Mouse (Mus musculus) liver, embryonic 14.5 days (tissue): ENCODE results near the gene AC134908.4. TPM values are rescaled to one million over a fixed set of nuclear protein-coding genes. Genes with fewer than 3 reads are reported as not detected.
A peak's percentile ranks its signal among the peaks of the same experiment; 100 is the strongest.

Experiments used
- ATAC-seq: fragments of 200-750 bp; cut with Nextera tagmentation; 2 replicates; pipeline ENCODE4 v1.8.0; 2017; ENCODE audit warnings: moderate number of reproducible peaks, mild to moderate bottlenecking, moderate library complexity; ENCODE audit not compliant: insufficient read depth
- DNase-seq, 3 experiments: peaks; one replicate each; pipeline ENCODE4 v3.0.0-alpha.2; 2012 to 2013; ENCODE audit warnings: low read depth in 3 of 3, low spot score in 3 of 3
- H3K27ac ChIP-seq: fragments of 300-500 bp; sonication (generic); 2 replicates; pipeline ENCODE4 v1.5.1; 2014; ENCODE audit warnings: moderate library complexity, mild to moderate bottlenecking, control low read depth, inconsistent platforms
- H3K27me3 ChIP-seq: fragments of 300-500 bp; sonication (generic); 2 replicates; pipeline ENCODE4 v1.6.1; 2014; ENCODE audit warnings: mild to moderate bottlenecking, low read length, moderate library complexity; ENCODE audit not compliant: control insufficient read depth, insufficient read depth
- H3K36me3 ChIP-seq: fragments of 300-500 bp; sonication (generic); replicated peaks from 2 replicates; pipeline ENCODE4 v1.6.1; 2014; ENCODE audit warnings: low read depth; ENCODE audit not compliant: control insufficient read depth, insufficient read depth
- H3K4me1 ChIP-seq, 2 experiments: fragments of 200-500 bp in 1 of 2; fragments of 300-500 bp in 1 of 2; sonication (generic) in 1 of 2; replicated peaks; 2 replicates each; pipeline ENCODE4 v1.6.1; 2012 to 2014; ENCODE audit warnings: antibody characterized with exemption in 1 of 2, inconsistent platforms in 1 of 2, low read length in 1 of 2; ENCODE audit not compliant: control insufficient read depth in 2 of 2, insufficient read depth in 2 of 2
- H3K4me2 ChIP-seq: fragments of 300-500 bp; sonication (generic); 2 replicates; pipeline ENCODE4 v1.6.1; 2014; ENCODE audit warnings: low read depth, mild to moderate bottlenecking, control low read depth, moderate library complexity
- H3K4me3 ChIP-seq, 2 experiments: fragments of 200-500 bp in 1 of 2; fragments of 300-500 bp in 1 of 2; sonication (generic) in 1 of 2; 2 replicates each; pipeline ENCODE4 v1.5.1; 2012 to 2014; ENCODE audit warnings: low read depth in 2 of 2, low read length in 2 of 2, mild to moderate bottlenecking in 2 of 2, control low read depth in 1 of 2, inconsistent platforms in 1 of 2, moderate library complexity in 1 of 2; ENCODE audit not compliant: insufficient read depth in 1 of 2
- H3K9ac ChIP-seq: fragments of 300-500 bp; sonication (generic); replicated peaks from 2 replicates; pipeline ENCODE4 v1.6.1; 2014; ENCODE audit warnings: mild to moderate bottlenecking, control low read depth, moderate library complexity
- H3K9me3 ChIP-seq: fragments of 300-500 bp; sonication (generic); 2 replicates; pipeline ENCODE4 v1.6.1; 2016; ENCODE audit warnings: low read length, mixed read lengths; ENCODE audit not compliant: control insufficient read depth
- CTCF ChIP-seq: IDR thresholded peaks from 2 replicates; pipeline ENCODE4 v1.5.1; 2016; ENCODE audit warnings: antibody characterized with exemption, low read depth, control low read depth
- EP300 ChIP-seq: IDR thresholded peaks from 2 replicates; pipeline ENCODE4 v1.6.1; 2016; ENCODE audit warnings: antibody characterized with exemption, low read depth
- WGBS: fragments of 180-500 bp; shearing (Covaris S2); extraction: QIAGEN DNeasy Blood & Tissue Kit; methylation state at CpG from one replicate; pipeline ENCODE4 v1.1.7; 2014; ENCODE audit not compliant: insufficient replicate concordance; 5-methylcytosine and 5-hydroxymethylcytosine counted together
- polyA plus RNA-seq, 2 experiments: library from polyadenylated mRNA; depleted of rRNA in 1 of 2; stranded (reverse) in 1 of 2; unstranded in 1 of 2; fragments of >200 nt; fragmentation: Nextera tagmentation in 1 of 2; extraction: Ambion mirVana in 1 of 2; gene quantifications; 2 replicates each; pipeline versions ENCODE4 v1.2.1 to v1.2.3; 2012 to 2014

The AC134908.4 gene
- polyA plus RNA-seq, 2 experiments = not detected

- H3K4me1 ChIP-seq = peaks cover 0 to 2% of the 10 kb centered on the region in 2 experiments; a peak in 1 of 4 replicates
- no peaks in the 10 kb centered on the region for H3K9me3 ChIP-seq
- H3K4me3 ChIP-seq = no peak overlapping the region
- TF ChIP-seq CTCF (no peak), EP300 (no peak)
- H3K27me3 ChIP-seq = no peaks in the 10 kb centered on the region
- no peak overlapping the region for H3K27ac ChIP-seq
- H3K4me2 ChIP-seq = peak overlapping the region; percentile 70
- DNase-seq (no peak), ATAC-seq (no peak)
- peaks cover 8% of the 10 kb centered on the region for H3K36me3 ChIP-seq
- no peak overlapping the region for H3K9ac ChIP-seq
- 71% methylated on average over 15 of the region's 15 CpGs for WGBS
Measured at GRCm38 (mm10) chr17:25783861-25784574, 11.4 kb downstream of the AC134908.4 start.

GRCm38 (mm10) chr17:25783086-25783485 is 12.4 kb downstream of the AC134908.4 start:
- Histone ChIP-seq H3K27ac (no peak overlapping the region), H3K4me2 (no peak overlapping the region), H3K27me3 (no peaks in the 10 kb centered on the region), H3K9me3 (no peaks in the 10 kb centered on the region), H3K4me3 (no peak overlapping the region), H3K9ac (no peak overlapping the region), H3K4me1 (peaks cover 0 to 2% of the 10 kb centered on the region in 2 experiments; a peak in 1 of 4 replicates), H3K36me3 (peaks cover 8% of the 10 kb centered on the region)
- ATAC-seq (no peak), DNase-seq (no peak)
- WGBS = 78% methylated on average over 7 of the region's 7 CpGs
- no peak for TF ChIP-seq EP300
- TF ChIP-seq CTCF = no peak

GRCm38 (mm10) chr17:25781339-25781738 is 14.1 kb downstream of the AC134908.4 start:
- Histone ChIP-seq H3K4me1 (peaks cover 0 to 2% of the 10 kb centered on the region in 2 experiments; a peak in 1 of 4 replicates), H3K27ac (no peak overlapping the region), H3K27me3 (no peaks in the 10 kb centered on the region), H3K4me2 (no peak overlapping the region), H3K36me3 (peaks cover 10% of the 10 kb centered on the region), H3K9me3 (no peaks in the 10 kb centered on the region), H3K9ac (no peak overlapping the region), H3K4me3 (no peak overlapping the region)
- DNase-seq (no peak), ATAC-seq (no peak)
- no peak for TF ChIP-seq EP300
- no peak for TF ChIP-seq CTCF
- 74% methylated on average over 6 of the region's 6 CpGs for WGBS

GRCm38 (mm10) chr17:25777948-25778347 is 17.5 kb downstream of the AC134908.4 start:
- 89% methylated on average over 5 of the region's 5 CpGs for WGBS
- H3K4me2 ChIP-seq = no peak overlapping the region
- H3K9me3 ChIP-seq = no peaks in the 10 kb centered on the region
- peaks cover 10% of the 10 kb centered on the region for H3K36me3 ChIP-seq
- no peak for DNase-seq
- ATAC-seq = no peak
- H3K4me3 ChIP-seq = no peak overlapping the region
- no peaks in the 10 kb centered on the region for H3K27me3 ChIP-seq
- H3K4me1 ChIP-seq = peaks cover 3 to 7% of the 10 kb centered on the region in 2 experiments
- no peak overlapping the region for H3K27ac ChIP-seq
- TF ChIP-seq EP300 (no peak), CTCF (no peak)
- H3K9ac ChIP-seq = no peak overlapping the region

GRCm38 (mm10) chr17:25775318-25776062 is 20.0 kb downstream of the AC134908.4 start:
- no peak for TF ChIP-seq CTCF
- no peak for TF ChIP-seq EP300
- H3K4me2 ChIP-seq = no peak overlapping the region
- 69% methylated on average over 10 of the region's 10 CpGs for WGBS
- peaks cover 3 to 7% of the 10 kb centered on the region in 2 experiments for H3K4me1 ChIP-seq
- H3K4me3 ChIP-seq = no peak overlapping the region
- peaks cover 2% of the 10 kb centered on the region; the same call in 1 of the 2 replicates for H3K36me3 ChIP-seq
- no peak overlapping the region for H3K27ac ChIP-seq
- no peak overlapping the region for H3K9ac ChIP-seq
- no peaks in the 10 kb centered on the region for H3K27me3 ChIP-seq
- DNase-seq (no peak), ATAC-seq (no peak)
- H3K9me3 ChIP-seq = no peaks in the 10 kb centered on the region
